In the genomic region with DNA sequence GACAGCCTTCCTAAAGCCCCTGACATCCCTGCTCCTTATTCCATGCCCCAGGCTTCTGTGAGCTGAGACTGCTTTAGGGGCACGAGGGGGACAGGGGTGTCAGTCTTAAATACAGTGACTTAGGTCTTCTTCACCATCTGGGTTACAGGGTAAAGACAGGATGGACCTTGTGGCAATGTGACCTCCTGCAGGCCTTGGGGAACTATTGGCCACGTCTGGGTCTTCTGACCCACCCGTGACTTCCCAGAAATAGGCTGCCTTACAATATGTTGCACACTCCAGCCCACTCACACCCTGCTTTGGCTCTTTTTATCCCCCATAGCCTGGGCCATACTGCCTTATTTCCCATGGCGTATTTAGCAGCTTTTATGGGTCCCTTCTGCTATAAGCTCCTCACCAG, we compare ENCODE assay signal across 25 mouse cellular contexts. TPM values are rescaled to one million over a fixed set of nuclear protein-coding genes. Genes with fewer than 3 reads are reported as not detected.
"Had no signal": no experiment of that assay in that cellular context is flagged by ENCODE, and none has a peak within 500 bp of the region (broad histone marks: within the 10 kb centered on the region; RNA-seq: fewer than 3 reads in every experiment).

No protein-coding gene starts in this region.

- H3K4me2 ChIP-seq: kidney, embryonic 15.5 days; limb, embryonic 12.5 days; limb, embryonic 15.5 days; liver, embryonic 11.5 days; lung, embryonic 14.5 days; midbrain, embryonic 13.5 days; neural tube, embryonic 13.5 days had no signal

- H3K4me1 ChIP-seq: limb, embryonic 15.5 days had no signal

- H3K27me3 ChIP-seq: kidney, embryonic 15.5 days had no signal

- H3K4me3 ChIP-seq: kidney, embryonic 15.5 days; limb, embryonic 12.5 days; limb, embryonic 15.5 days; megakaryocyte, embryonic 14.5 days; midbrain, embryonic 10.5 days; midbrain, embryonic 13.5 days; myocyte; neural tube, embryonic 13.5 days had no signal

- H3K36me3 ChIP-seq: kidney, embryonic 15.5 days; limb, embryonic 12.5 days; limb, embryonic 15.5 days; midbrain, embryonic 10.5 days; midbrain, embryonic 13.5 days; neural tube, embryonic 13.5 days had no signal

- ATAC-seq: liver, postnatal 0 days; lung, postnatal 0 days; midbrain, embryonic 13.5 days; midbrain, embryonic 16.5 days had no signal

- DNase-seq: kidney, adult 11 months; kidney, adult 8-10 months; kidney, postnatal 10 days; kidney, postnatal 36 days; liver, postnatal 0 days; lung, embryonic 14.5 days; retina, postnatal 1 day; right cerebral cortex, postnatal 25 days; spleen, adult 18-20 months; thymus, adult 2 months; thymus, postnatal 14 days; thymus, postnatal 4 days had no signal

- H3K27ac ChIP-seq: kidney, embryonic 15.5 days; limb, embryonic 12.5 days; limb, embryonic 15.5 days; liver, embryonic 14.5 days; midbrain, embryonic 10.5 days; midbrain, embryonic 13.5 days; neural tube, embryonic 13.5 days had no signal

- H3K9ac ChIP-seq: kidney, embryonic 15.5 days; limb, embryonic 12.5 days; limb, embryonic 15.5 days; liver, embryonic 14.5 days; liver, postnatal 0 days; lung, embryonic 14.5 days; midbrain, embryonic 13.5 days; neural tube, embryonic 13.5 days had no signal

- H3K9me3 ChIP-seq: limb, embryonic 12.5 days; limb, embryonic 15.5 days; megakaryocyte, embryonic 14.5 days; midbrain, embryonic 13.5 days; neural tube, embryonic 13.5 days had no signal

RNA-seq across cellular contexts. Expression of a gene that starts 8.5 kb away (rescaled TPM):
- polyA plus RNA-seq: limb, embryonic 12.5 days; liver, embryonic 11.5 days; liver, postnatal 0 days; lung, embryonic 14.5 days; lung, postnatal 0 days; midbrain, embryonic 10.5 days; midbrain, embryonic 13.5 days; midbrain, embryonic 16.5 days; myocyte; neural tube, embryonic 13.5 days; stomach, embryonic 14.5 days had no signal
